Mouse (Mus musculus): ENCODE measurements around the gene Ppif. TPM values are rescaled to one million over a fixed set of nuclear protein-coding genes. Genes with fewer than 3 reads are reported as not detected.

The Ppif gene
- polyA plus RNA-seq, 1 experiment from 2014 or later = 66.1 TPM

DNA sequence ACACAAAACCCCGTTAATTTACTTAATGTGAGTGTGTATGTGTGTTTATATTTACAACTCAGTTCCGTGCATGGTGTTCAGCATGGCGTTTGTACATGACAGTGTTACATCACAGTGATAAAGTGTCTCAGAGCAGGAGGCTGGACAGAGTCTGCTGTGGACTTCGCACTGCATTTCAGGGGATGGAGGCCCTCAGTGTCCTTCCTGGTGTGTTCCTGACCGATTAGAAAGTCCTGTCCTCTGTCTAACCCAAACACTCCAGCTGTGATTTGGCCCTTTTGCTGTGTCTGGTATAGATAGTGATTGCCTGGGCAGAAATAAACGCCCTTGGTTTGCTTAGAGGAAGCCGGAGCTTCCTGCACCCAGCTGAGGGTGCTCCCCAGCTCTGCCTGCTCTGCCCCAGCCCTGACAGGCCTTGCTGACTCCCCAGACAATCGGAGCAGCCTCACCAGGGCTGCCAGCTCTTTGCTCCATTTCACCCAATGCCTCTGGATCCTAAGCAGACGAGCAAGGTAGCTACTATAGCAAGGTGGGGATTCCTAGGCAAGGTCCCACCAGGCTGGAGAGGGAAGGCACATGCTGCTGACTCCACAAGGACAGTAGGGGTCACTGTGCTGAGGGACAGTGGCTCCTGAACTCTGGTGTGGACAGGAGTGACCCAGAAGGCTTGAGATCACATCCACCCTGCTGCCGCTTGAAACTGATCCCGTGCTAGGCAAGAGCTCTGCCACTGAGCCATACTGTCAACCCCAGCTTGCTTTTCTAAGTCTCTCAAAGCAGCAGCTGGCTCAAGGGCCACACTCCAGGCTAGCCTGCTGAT, 51.6 kb downstream of the Ppif start:
- no peak for DNase-seq (ENCODE audit: low spot score)
- Histone ChIP-seq H3K9ac (ENCODE audit: low read length) (no peak overlapping the region), H3K27me3 (ENCODE audit: control insufficient read depth, insufficient read depth, low read length) (no peaks in the 10 kb centered on the region), H3K27ac (replicated peaks) (no peak overlapping the region), H3K4me1 (replicated peaks; ENCODE audit: control insufficient read depth, insufficient read depth) (no peaks in the 10 kb centered on the region), H3K4me2 (replicated peaks; ENCODE audit: low read depth) (no peak overlapping the region), H3K36me3 (ENCODE audit: control insufficient read depth, insufficient read depth, low read length) (peaks cover 2% of the 10 kb centered on the region; the same call in 1 of the 2 replicates), H3K4me3 (ENCODE audit: low read depth, low read length) (no peak overlapping the region), H3K9me3 (ENCODE audit: control insufficient read depth, low read length) (no peaks in the 10 kb centered on the region)
- no peak for TF ChIP-seq EP300 (optimal IDR thresholded peaks at IDR 0.05)
- TF ChIP-seq CTCF (IDR thresholded peaks at IDR 0.05; ENCODE audit: low read depth) = peak; percentile 39
- WGBS = 57% methylated on average over 11 of the region's 11 CpGs
- no peak for ATAC-seq (ENCODE audit: low FRiP score, low TSS enrichment)

DNA sequence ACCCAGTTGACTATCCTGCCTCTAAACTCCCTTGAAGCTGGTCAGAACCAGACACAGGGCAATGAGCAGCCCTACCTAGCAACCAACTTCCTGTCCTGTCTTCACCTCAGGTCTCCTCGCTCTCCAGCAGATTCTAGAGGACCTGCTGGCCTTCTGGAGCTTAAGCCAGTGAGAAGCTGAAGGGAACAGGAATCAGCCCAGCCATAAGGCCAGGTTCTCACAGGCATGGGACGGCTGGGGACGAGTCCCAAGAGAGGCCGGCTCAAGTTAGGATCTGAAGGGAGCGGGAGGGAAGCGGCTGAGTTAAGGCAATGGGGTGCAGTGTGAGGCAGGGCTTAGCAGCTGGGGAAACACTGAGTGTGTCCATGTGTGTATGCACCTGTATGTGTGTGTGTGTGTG, 52.4 kb downstream of the Ppif start:
- Histone ChIP-seq H3K27me3 (ENCODE audit: control insufficient read depth, insufficient read depth, low read length) (no peaks in the 10 kb centered on the region), H3K9me3 (ENCODE audit: control insufficient read depth, low read length) (no peaks in the 10 kb centered on the region), H3K27ac (replicated peaks) (no peak overlapping the region), H3K9ac (ENCODE audit: low read length) (no peak overlapping the region), H3K36me3 (ENCODE audit: control insufficient read depth, insufficient read depth, low read length) (no peaks in the 10 kb centered on the region), H3K4me1 (replicated peaks; ENCODE audit: control insufficient read depth, insufficient read depth) (no peaks in the 10 kb centered on the region), H3K4me3 (ENCODE audit: low read depth, low read length) (no peak overlapping the region), H3K4me2 (replicated peaks; ENCODE audit: low read depth) (no peak overlapping the region)
- DNase-seq (ENCODE audit: low spot score) (no peak), ATAC-seq (ENCODE audit: low FRiP score, low TSS enrichment) (no peak)
- WGBS = 87% methylated on average over 6 of the region's 6 CpGs
- no peak for TF ChIP-seq EP300 (optimal IDR thresholded peaks at IDR 0.05)
- TF ChIP-seq CTCF (IDR thresholded peaks at IDR 0.05; ENCODE audit: low read depth) = no peak

- Histone ChIP-seq H3K4me1 (replicated peaks; ENCODE audit: control insufficient read depth, insufficient read depth) (no peaks in the 10 kb centered on the region), H3K27me3 (ENCODE audit: control insufficient read depth, insufficient read depth, low read length) (no peaks in the 10 kb centered on the region), H3K36me3 (ENCODE audit: control insufficient read depth, insufficient read depth, low read length) (no peaks in the 10 kb centered on the region), H3K9me3 (ENCODE audit: control insufficient read depth, low read length) (no peaks in the 10 kb centered on the region), H3K4me3 (ENCODE audit: low read depth, low read length) (no peak overlapping the region), H3K27ac (replicated peaks) (0 out of 2 replicates have a peak overlapping the region, but pooled peaks have one; percentile 35), H3K4me2 (replicated peaks; ENCODE audit: low read depth) (no peak overlapping the region), H3K9ac (ENCODE audit: low read length) (no peak overlapping the region)
- DNase-seq (ENCODE audit: low spot score) = no peak
- TF ChIP-seq CTCF (IDR thresholded peaks at IDR 0.05; ENCODE audit: low read depth) (no peak), EP300 (optimal IDR thresholded peaks at IDR 0.05) (no peak)
- no peak for ATAC-seq (ENCODE audit: low FRiP score, low TSS enrichment)
- WGBS = 60% methylated on average over 21 of the region's 21 CpGs
Observed at GRCm38 (mm10) chr14:25746971-25747945, 53.3 kb downstream of the Ppif start.

DNA sequence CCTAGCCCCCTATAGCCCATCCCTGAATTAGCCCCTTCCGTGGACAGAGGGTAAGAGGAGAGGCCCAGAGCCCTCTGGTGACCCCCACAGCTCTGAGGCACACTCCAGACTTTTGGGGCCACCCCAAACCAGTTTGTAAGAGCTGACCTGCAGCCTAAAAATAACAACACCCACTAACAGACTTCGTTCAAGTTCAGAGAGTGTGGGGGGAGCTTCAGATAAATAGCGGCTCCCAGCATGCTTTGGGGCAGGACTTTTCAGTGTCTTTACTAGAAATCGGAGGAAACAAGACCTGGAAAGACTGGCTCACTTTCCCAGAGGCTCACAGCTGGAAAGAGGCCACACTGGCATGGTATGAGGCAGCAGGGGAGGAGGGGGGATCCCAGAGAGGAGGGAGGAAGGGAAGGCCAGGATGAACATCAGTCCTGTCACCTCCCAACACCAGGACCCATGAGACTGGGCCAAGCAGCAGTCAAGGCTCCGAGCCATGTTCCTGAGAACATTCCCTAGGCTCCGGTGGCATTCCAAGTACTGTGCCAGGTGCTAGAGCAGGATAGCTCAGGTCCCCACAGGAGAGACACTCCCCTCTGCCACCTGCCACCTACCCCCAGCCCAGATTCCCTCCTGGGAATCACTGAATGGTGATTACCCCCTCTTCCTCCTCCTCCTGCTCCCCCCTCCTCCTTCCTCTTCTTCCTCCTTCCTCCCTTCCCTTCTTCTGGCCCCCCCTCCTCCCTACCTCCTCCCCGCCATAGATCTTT, 54.2 kb downstream of the Ppif start:
- H3K4me3 ChIP-seq (ENCODE audit: low read depth, low read length) = no peak overlapping the region
- H3K27me3 ChIP-seq (ENCODE audit: control insufficient read depth, insufficient read depth, low read length) = no peaks in the 10 kb centered on the region
- no peak overlapping the region for H3K9ac ChIP-seq (ENCODE audit: low read length)
- WGBS = 64% methylated on average over 7 of the region's 7 CpGs
- ATAC-seq (ENCODE audit: low FRiP score, low TSS enrichment) (no peak), DNase-seq (ENCODE audit: low spot score) (no peak)
- H3K27ac ChIP-seq (replicated peaks) = 0 out of 2 replicates have a peak overlapping the region, but pooled peaks have one; percentile 35
- no peaks in the 10 kb centered on the region for H3K4me1 ChIP-seq (replicated peaks; ENCODE audit: control insufficient read depth, insufficient read depth)
- no peak for TF ChIP-seq CTCF (IDR thresholded peaks at IDR 0.05; ENCODE audit: low read depth)
- no peak for TF ChIP-seq EP300 (optimal IDR thresholded peaks at IDR 0.05)
- no peak overlapping the region for H3K4me2 ChIP-seq (replicated peaks; ENCODE audit: low read depth)
- H3K9me3 ChIP-seq (ENCODE audit: control insufficient read depth, low read length) = no peaks in the 10 kb centered on the region
- no peaks in the 10 kb centered on the region for H3K36me3 ChIP-seq (ENCODE audit: control insufficient read depth, insufficient read depth, low read length)

- Histone ChIP-seq H3K4me1 (replicated peaks; ENCODE audit: control insufficient read depth, insufficient read depth) (no peaks in the 10 kb centered on the region), H3K27me3 (ENCODE audit: control insufficient read depth, insufficient read depth, low read length) (no peaks in the 10 kb centered on the region), H3K36me3 (ENCODE audit: control insufficient read depth, insufficient read depth, low read length) (no peaks in the 10 kb centered on the region), H3K4me2 (replicated peaks; ENCODE audit: low read depth) (no peak overlapping the region), H3K4me3 (ENCODE audit: low read depth, low read length) (no peak overlapping the region), H3K27ac (replicated peaks) (peak overlapping the region; percentile 30; the same call in 1 of the 2 replicates), H3K9me3 (ENCODE audit: control insufficient read depth, low read length) (no peaks in the 10 kb centered on the region), H3K9ac (ENCODE audit: low read length) (no peak overlapping the region)
- TF ChIP-seq CTCF (IDR thresholded peaks at IDR 0.05; ENCODE audit: low read depth) (peak; percentile 56), EP300 (optimal IDR thresholded peaks at IDR 0.05) (no peak)
- WGBS = 54% methylated on average over 13 of the region's 13 CpGs
- ATAC-seq (ENCODE audit: low FRiP score, low TSS enrichment) (peak; percentile 41; the same call in 1 of the 2 replicates), DNase-seq (ENCODE audit: low spot score) (no peak)
Observed at GRCm38 (mm10) chr14:25749143-25749909, 55.4 kb downstream of the Ppif start.

Other genes with a start within 250 kb of the Ppif start
- gene Zmiz1, start 235.0 kb upstream of the Ppif start, polyA plus RNA-seq (2015; fragmentation: Nextera tagmentation; extraction: Ambion mirVana) = 13.0 and 13.8 TPM in 2 replicates
- gene Zcchc24, start 74.9 kb downstream of the Ppif start, polyA plus RNA-seq (2015; fragmentation: Nextera tagmentation; extraction: Ambion mirVana) = 11.3 and 11.9 TPM in 2 replicates
- gene Anxa11, start 148.0 kb downstream of the Ppif start, polyA plus RNA-seq (2015; fragmentation: Nextera tagmentation; extraction: Ambion mirVana) = 60.6 and 67.3 TPM in 2 replicates
- gene Plac9a, start 208.9 kb downstream of the Ppif start, polyA plus RNA-seq (2015; fragmentation: Nextera tagmentation; extraction: Ambion mirVana) = 1.9 and 2.8 TPM in 2 replicates
- 4.2 TPM in 2 replicates for gene Tmem254a, start 233.5 kb downstream of the Ppif start, polyA plus RNA-seq (2015; fragmentation: Nextera tagmentation; extraction: Ambion mirVana)
- 0.05 and 0.10 TPM in 2 replicates for gene Cphx1, start 244.2 kb downstream of the Ppif start, polyA plus RNA-seq (2015; fragmentation: Nextera tagmentation; extraction: Ambion mirVana)